Mouse (Mus musculus) myocyte (in vitro differentiated cells): ENCODE measurements around the gene Ankrd12. TPM values are rescaled to one million over a fixed set of nuclear protein-coding genes. Genes with fewer than 3 reads are reported as not detected.

Experiments used
- H3K27me3 ChIP-seq: one replicate; pipeline ENCODE4 v1.6.1; 2011; ENCODE audit not compliant: control insufficient read depth, insufficient read depth, insufficient read length
- H3K36me3 ChIP-seq: one replicate; pipeline ENCODE4 v1.6.1; 2011; ENCODE audit not compliant: control insufficient read depth, insufficient read depth
- H3K4me2 ChIP-seq: one replicate; pipeline ENCODE4 v1.6.1; 2011; ENCODE audit warnings: low read depth, control low read depth
- H3K4me3 ChIP-seq: one replicate; pipeline ENCODE4 v1.5.1; 2011; ENCODE audit warnings: mild to moderate bottlenecking, control low read depth, moderate library complexity
- H3K79me2 ChIP-seq: one replicate; pipeline ENCODE4 v1.6.1; 2011; ENCODE audit not compliant: control insufficient read depth, insufficient read depth
- H3ac ChIP-seq: one replicate; pipeline ENCODE4 v1.6.1; 2011; ENCODE audit not compliant: control insufficient read depth, insufficient read length
- CEBPB ChIP-seq: IDR thresholded peaks from 2 replicates; pipeline ENCODE4 v1.6.1; 2011; ENCODE audit warnings: mild to moderate bottlenecking, moderate library complexity; ENCODE audit not compliant: poor library complexity, insufficient read depth, severe bottlenecking
- E2F4 ChIP-seq: IDR thresholded peaks from one replicate; pipeline ENCODE4 v1.6.1; 2011; ENCODE audit warnings: mild to moderate bottlenecking, control low read depth, moderate library complexity; ENCODE audit not compliant: insufficient read depth
- MAX ChIP-seq: IDR thresholded peaks from one replicate; pipeline ENCODE4 v1.6.1; 2011; ENCODE audit warnings: low read depth, mild to moderate bottlenecking, control low read depth
- MYOD1 ChIP-seq, 3 experiments: IDR thresholded peaks; one replicate each; pipeline ENCODE4 v1.6.1; 2011; ENCODE audit warnings: control low read depth in 2 of 3, low read depth in 2 of 3, mild to moderate bottlenecking in 2 of 3, moderate library complexity in 1 of 3; ENCODE audit not compliant: insufficient read length in 2 of 3, control insufficient read depth in 1 of 3
- MYOG ChIP-seq, 3 experiments: IDR thresholded peaks; one replicate each; pipeline ENCODE4 v1.6.1; 2011; ENCODE audit warnings: control low read depth in 2 of 3, low read depth in 2 of 3, mild to moderate bottlenecking in 2 of 3; ENCODE audit not compliant: insufficient read length in 2 of 3, control insufficient read depth in 1 of 3, insufficient read depth in 1 of 3
- POLR2A ChIP-seq: IDR thresholded peaks from one replicate; pipeline ENCODE4 v1.6.1; 2011; ENCODE audit warnings: low read depth, mild to moderate bottlenecking, control low read depth, moderate library complexity; ENCODE audit not compliant: insufficient read length
- POLR2AphosphoS2 ChIP-seq: IDR thresholded peaks from one replicate; pipeline ENCODE4 v1.6.1; 2011; ENCODE audit warnings: low read depth, control low read depth; ENCODE audit not compliant: insufficient read length
- REST ChIP-seq: IDR thresholded peaks from one replicate; pipeline ENCODE4 v1.6.1; 2011; ENCODE audit warnings: mild to moderate bottlenecking, control low read depth, moderate library complexity; ENCODE audit not compliant: insufficient read depth, insufficient read length
- SRF ChIP-seq: IDR thresholded peaks from one replicate; pipeline ENCODE4 v1.6.1; 2011; ENCODE audit warnings: low read depth; ENCODE audit not compliant: control insufficient read depth, insufficient read length
- TCF12 ChIP-seq: IDR thresholded peaks from one replicate; pipeline ENCODE4 v1.6.1; 2011; ENCODE audit warnings: mild to moderate bottlenecking, control low read depth; ENCODE audit not compliant: poor library complexity, insufficient read depth, severe bottlenecking
- TCF3 ChIP-seq: IDR thresholded peaks from one replicate; pipeline ENCODE4 v1.6.1; 2011; ENCODE audit warnings: low read depth, control low read depth; ENCODE audit not compliant: insufficient read length
- USF1 ChIP-seq: IDR thresholded peaks from one replicate; pipeline ENCODE4 v1.6.1; 2011; ENCODE audit warnings: low read depth, mild to moderate bottlenecking, control low read depth, moderate library complexity
- polyA plus RNA-seq: library from polyadenylated mRNA; unstranded; fragments of >200 nt; fragmentation: generic; extraction: Trizol; gene quantifications from one replicate; pipeline ENCODE4 v1.2.1, GENCODE M21; 2012; ENCODE audit warnings: missing spikeins

The Ankrd12 gene
- polyA plus RNA-seq, 1 experiment: 2.7 TPM

DNA sequence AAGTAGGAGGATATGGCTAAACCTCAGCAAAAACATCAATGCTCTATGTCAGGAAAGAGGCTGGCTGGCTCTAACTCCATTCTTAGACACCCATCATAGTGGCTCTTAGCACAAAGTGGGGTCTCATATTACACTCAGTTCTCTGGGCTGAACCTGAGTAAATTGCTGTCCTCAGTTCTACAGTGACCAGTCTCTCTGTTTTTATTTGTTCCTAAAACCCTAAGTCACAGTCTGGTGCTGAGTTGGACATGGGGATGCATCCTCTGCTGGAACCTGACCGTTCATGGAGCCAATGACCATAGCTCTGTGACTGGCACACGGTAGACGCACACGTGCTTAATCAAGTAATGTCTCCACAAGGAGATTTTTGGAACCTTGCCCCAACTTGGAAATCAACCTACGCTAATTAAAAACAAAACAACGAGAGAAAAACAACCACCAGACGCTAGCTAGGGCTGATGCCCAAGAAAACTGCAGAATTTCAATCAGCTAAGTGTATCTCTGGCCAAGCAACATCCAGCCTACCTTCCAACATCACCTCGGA lies 119.0 kb downstream of the Ankrd12 start:
- TF ChIP-seq POLR2A (no peak), TCF12 (no peak), MAX (no peak), MYOD1 (IDR thresholded peaks at IDR 0.05; ENCODE audit: control insufficient read depth in 1 of 3, insufficient read length in 2 of 3, low read depth in 2 of 3) (no peak), SRF (no peak), MYOG (IDR thresholded peaks at IDR 0.05; ENCODE audit: control insufficient read depth in 1 of 3, insufficient read depth in 1 of 3, insufficient read length in 2 of 3, low read depth in 2 of 3) (no peak), CEBPB (no peak), TCF3 (no peak), REST (no peak), POLR2AphosphoS2 (no peak), E2F4 (no peak), USF1 (no peak)
- Histone ChIP-seq H3K4me2 (no peak overlapping the region), H3K27me3 (no peaks in the 10 kb centered on the region), H3ac (no peak overlapping the region), H3K36me3 (no peaks in the 10 kb centered on the region), H3K79me2 (no peaks in the 10 kb centered on the region), H3K4me3 (no peak overlapping the region)

DNA sequence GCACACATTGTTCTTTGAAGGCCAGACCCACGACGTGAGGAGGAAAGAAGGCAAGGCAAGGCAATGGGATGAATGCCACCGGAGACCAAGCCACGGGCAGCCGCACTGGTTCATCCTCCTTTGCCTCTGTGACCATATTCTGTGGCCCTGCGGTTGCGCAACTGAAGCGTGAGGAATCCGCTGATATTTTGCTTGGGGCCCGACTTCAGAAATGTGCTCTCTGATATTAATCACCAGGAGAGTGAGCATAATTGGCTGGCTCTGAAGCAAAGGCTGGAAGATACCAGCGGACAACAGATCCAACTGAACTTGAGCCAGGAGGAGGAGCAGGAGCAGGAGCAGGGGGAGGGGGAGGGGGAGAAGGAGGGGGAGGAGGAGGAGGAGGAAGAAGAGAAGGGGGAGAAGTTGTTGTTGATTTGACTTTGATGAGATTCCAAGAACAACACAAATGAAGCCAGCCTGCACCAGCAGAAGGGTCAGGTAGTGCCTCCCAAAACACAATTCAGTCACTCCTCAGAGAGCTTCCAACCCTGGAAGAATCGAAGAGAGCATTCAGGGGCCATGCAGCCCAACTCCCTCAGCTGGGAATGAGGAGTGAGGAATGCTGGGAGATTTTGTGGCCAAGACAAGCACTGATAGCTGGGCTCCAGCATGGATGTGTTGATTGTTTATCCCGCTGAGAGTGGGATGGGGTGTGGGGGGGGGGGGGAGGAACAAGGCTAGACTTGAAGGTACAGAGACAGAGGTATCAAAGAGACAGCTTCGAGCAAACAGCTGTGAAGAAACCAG lies 119.7 kb downstream of the Ankrd12 start:
- Histone ChIP-seq H3K36me3 (no peaks in the 10 kb centered on the region), H3K4me2 (no peak overlapping the region), H3K79me2 (no peaks in the 10 kb centered on the region), H3K27me3 (no peaks in the 10 kb centered on the region), H3K4me3 (no peak overlapping the region), H3ac (no peak overlapping the region)
- TF ChIP-seq TCF3 (no peak), SRF (no peak), POLR2A (no peak), POLR2AphosphoS2 (no peak), MAX (no peak), CEBPB (peak; percentile 67; the same call in 1 of the 2 replicates)

GRCm38 (mm10) chr17:65956140-65956539 lies 120.7 kb downstream of the Ankrd12 start:
- H3K79me2 ChIP-seq: no peaks in the 10 kb centered on the region
- TF ChIP-seq MAX: no peak
- no peak for TF ChIP-seq REST
- no peak for TF ChIP-seq TCF12
- no peak for TF ChIP-seq E2F4
- TF ChIP-seq CEBPB: no peak
- TF ChIP-seq MYOG (IDR thresholded peaks at IDR 0.05; ENCODE audit: control insufficient read depth in 1 of 3, insufficient read depth in 1 of 3, insufficient read length in 2 of 3, low read depth in 2 of 3): no peak
- no peak for TF ChIP-seq TCF3
- no peak for TF ChIP-seq SRF
- no peak for TF ChIP-seq POLR2AphosphoS2
- TF ChIP-seq USF1: no peak
- TF ChIP-seq POLR2A: no peak
- TF ChIP-seq MYOD1 (IDR thresholded peaks at IDR 0.05; ENCODE audit: control insufficient read depth in 1 of 3, insufficient read length in 2 of 3, low read depth in 2 of 3): no peak
- no peak overlapping the region for H3K4me3 ChIP-seq
- H3K27me3 ChIP-seq: no peaks in the 10 kb centered on the region
- no peak overlapping the region for H3ac ChIP-seq
- H3K36me3 ChIP-seq: no peaks in the 10 kb centered on the region
- no peak overlapping the region for H3K4me2 ChIP-seq

DNA sequence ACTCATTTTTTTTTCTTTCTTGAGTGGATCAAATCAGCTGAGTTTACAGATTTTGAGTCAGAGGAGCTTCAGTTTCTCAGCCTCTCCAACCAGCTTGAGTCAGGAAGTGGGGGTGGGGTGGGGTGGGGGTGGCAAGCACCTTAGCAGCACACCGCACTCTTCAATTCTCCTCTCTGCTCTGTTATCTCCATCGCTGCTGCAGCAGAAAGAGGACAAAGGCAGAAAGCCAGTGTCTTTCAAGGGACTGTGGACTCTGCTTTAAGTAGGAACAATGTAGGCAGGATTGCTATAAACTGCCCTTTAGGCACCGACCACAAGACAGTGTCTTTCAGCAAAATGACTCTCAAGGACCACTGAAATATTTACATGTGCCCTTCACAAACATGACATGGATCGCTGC lies 122.9 kb downstream of the Ankrd12 start:
- Histone ChIP-seq H3K27me3 (no peaks in the 10 kb centered on the region), H3K79me2 (no peaks in the 10 kb centered on the region), H3ac (no peak overlapping the region), H3K36me3 (no peaks in the 10 kb centered on the region), H3K4me2 (no peak overlapping the region), H3K4me3 (no peak overlapping the region)
- TF ChIP-seq MYOG (IDR thresholded peaks at IDR 0.05; ENCODE audit: control insufficient read depth in 1 of 3, insufficient read depth in 1 of 3, insufficient read length in 2 of 3, low read depth in 2 of 3): no peak

GRCm38 (mm10) chr17:65952083-65952482 lies 124.8 kb downstream of the Ankrd12 start:
- Histone ChIP-seq H3K36me3 (no peaks in the 10 kb centered on the region), H3K79me2 (no peaks in the 10 kb centered on the region), H3ac (no peak overlapping the region), H3K27me3 (no peaks in the 10 kb centered on the region), H3K4me2 (no peak overlapping the region), H3K4me3 (no peak overlapping the region)
- no peak for TF ChIP-seq MYOD1 (IDR thresholded peaks at IDR 0.05; ENCODE audit: control insufficient read depth in 1 of 3, insufficient read length in 2 of 3, low read depth in 2 of 3)
- TF ChIP-seq REST: no peak
- no peak for TF ChIP-seq POLR2A
- TF ChIP-seq MAX: no peak
- TF ChIP-seq E2F4: no peak
- TF ChIP-seq POLR2AphosphoS2: no peak
- no peak for TF ChIP-seq CEBPB
- TF ChIP-seq SRF: no peak
- TF ChIP-seq USF1: no peak
- TF ChIP-seq TCF3: no peak
- no peak for TF ChIP-seq MYOG (IDR thresholded peaks at IDR 0.05; ENCODE audit: control insufficient read depth in 1 of 3, insufficient read depth in 1 of 3, insufficient read length in 2 of 3, low read depth in 2 of 3)
- no peak for TF ChIP-seq TCF12
